Mouse (Mus musculus) CH12.LX (cell line): ENCODE data around the gene Gcnt2. TPM values are rescaled to one million over a fixed set of nuclear protein-coding genes. Genes with fewer than 3 reads are reported as not detected.

ENCODE experiments used
- DNase-seq: peaks from one replicate; pipeline ENCODE4 v3.0.0-alpha.2; 2013; ENCODE audit errors: extremely low read depth
- H3K27ac ChIP-seq: 2 replicates; pipeline ENCODE4 v1.5.1; 2012; ENCODE audit warnings: low read depth, mild to moderate bottlenecking, control low read depth, moderate library complexity; ENCODE audit not compliant: insufficient read depth
- H3K27me3 ChIP-seq: replicated peaks from 2 replicates; pipeline ENCODE3; 2012; ENCODE audit warnings: inconsistent platforms
- H3K36me3 ChIP-seq, 2 experiments: replicated peaks in 1 of 2; 2 replicates each; pipeline versions ENCODE3 to v1.6.1; 2012; ENCODE audit warnings: inconsistent platforms in 1 of 2, low read length in 1 of 2, mild to moderate bottlenecking in 1 of 2, mixed read lengths in 1 of 2, moderate library complexity in 1 of 2; ENCODE audit not compliant: control insufficient read depth in 1 of 2, insufficient read depth in 1 of 2
- H3K4me1 ChIP-seq, 2 experiments: 2 replicates each; pipeline ENCODE4 v1.6.1; 2012; ENCODE audit warnings: inconsistent platforms in 1 of 2, moderate library complexity in 1 of 2; ENCODE audit not compliant: insufficient read depth in 2 of 2, control insufficient read depth in 1 of 2
- H3K4me2 ChIP-seq: 2 replicates; pipeline ENCODE4 v1.6.1; 2012; ENCODE audit warnings: low read depth, mild to moderate bottlenecking, control low read depth; ENCODE audit not compliant: poor library complexity, insufficient read depth, severe bottlenecking
- H3K4me3 ChIP-seq, 3 experiments: fragments of 150-350 bp in 1 of 3; sonication (generic) in 1 of 3; replicated peaks in 1 of 3; 2 replicates each; pipeline versions ENCODE3 to v1.5.1; 2011 to 2012; ENCODE audit warnings: low read depth in 2 of 3, low read length in 2 of 3, mild to moderate bottlenecking in 2 of 3, moderate library complexity in 2 of 3, control low read depth in 1 of 3, improper control_type of control experiment in 1 of 3, inconsistent platforms in 1 of 3, mixed read lengths in 1 of 3; ENCODE audit not compliant: poor library complexity in 1 of 3
- H3K79me2 ChIP-seq: replicated peaks from 2 replicates; pipeline ENCODE4 v1.6.1; 2012; ENCODE audit warnings: mild to moderate bottlenecking, moderate library complexity; ENCODE audit not compliant: control insufficient read depth, poor library complexity, insufficient read depth, severe bottlenecking; ENCODE audit errors: extremely low read depth
- H3K9ac ChIP-seq: 2 replicates; pipeline ENCODE4 v1.6.1; 2012; ENCODE audit warnings: low read depth, mild to moderate bottlenecking, control low read depth, moderate library complexity; ENCODE audit not compliant: insufficient read depth
- H3K9me3 ChIP-seq: replicated peaks from 2 replicates; pipeline ENCODE3; 2012; ENCODE audit warnings: low read length, inconsistent platforms, mixed read lengths
- CHD1 ChIP-seq: IDR thresholded peaks from 2 replicates; pipeline ENCODE4 v1.6.1; 2012; ENCODE audit warnings: low read depth, low read length, improper control_type of control experiment, inconsistent platforms
- CHD2 ChIP-seq: IDR thresholded peaks from 2 replicates; pipeline ENCODE4 v1.6.1; 2011; ENCODE audit warnings: low read length, improper control_type of control experiment
- ELF1 ChIP-seq: IDR thresholded peaks from 2 replicates; pipeline ENCODE4 v1.6.1; 2014; ENCODE audit warnings: low read depth, mild to moderate bottlenecking, inconsistent platforms, low read length, improper control_type of control experiment
- ETS1 ChIP-seq: conservative IDR thresholded peaks from 2 replicates; pipeline ENCODE4 v1.6.1; 2012; ENCODE audit warnings: low read depth, mild to moderate bottlenecking, inconsistent platforms, low read length, improper control_type of control experiment, moderate library complexity
- GABPA ChIP-seq: IDR thresholded peaks from 2 replicates; pipeline ENCODE4 v1.6.1; 2012; ENCODE audit warnings: low read depth, low read length, improper control_type of control experiment, inconsistent platforms; ENCODE audit not compliant: insufficient replicate concordance
- IRF4 ChIP-seq: IDR thresholded peaks from 2 replicates; pipeline ENCODE4 v1.6.1; 2014; ENCODE audit warnings: low read depth, mild to moderate bottlenecking, inconsistent platforms, low read length, improper control_type of control experiment
- JUND ChIP-seq: conservative IDR thresholded peaks from 2 replicates; pipeline ENCODE4 v1.6.1; 2011; ENCODE audit warnings: low read depth, low read length, improper control_type of control experiment
- MAZ ChIP-seq: IDR thresholded peaks from 2 replicates; pipeline ENCODE4 v1.6.1; 2012; ENCODE audit warnings: low read depth, mild to moderate bottlenecking, inconsistent platforms, low read length, improper control_type of control experiment, moderate library complexity
- MEF2A ChIP-seq: IDR thresholded peaks from 2 replicates; pipeline ENCODE4 v1.6.1; 2014; ENCODE audit warnings: low read depth, mild to moderate bottlenecking, inconsistent platforms, low read length, improper control_type of control experiment, borderline replicate concordance
- MYC ChIP-seq: IDR thresholded peaks from 2 replicates; pipeline ENCODE4 v1.6.1; 2011; ENCODE audit warnings: low read depth, mild to moderate bottlenecking, improper control_type of control experiment, low read length
- NELFE ChIP-seq: IDR thresholded peaks from 2 replicates; pipeline ENCODE4 v1.6.1; 2011; ENCODE audit warnings: low read depth, low read length, improper control_type of control experiment
- RAD21 ChIP-seq: IDR thresholded peaks from 2 replicates; pipeline ENCODE4 v1.6.1; 2011; ENCODE audit warnings: low read depth, mild to moderate bottlenecking, low read length, improper control_type of control experiment, moderate library complexity
- TBP ChIP-seq: conservative IDR thresholded peaks from 2 replicates; pipeline ENCODE4 v1.6.1; 2011; ENCODE audit warnings: low read depth, low read length, improper control_type of control experiment
- ZC3H11A ChIP-seq: IDR thresholded peaks from 2 replicates; pipeline ENCODE4 v1.6.1; 2012; ENCODE audit warnings: low read depth, mild to moderate bottlenecking, inconsistent platforms, low read length, improper control_type of control experiment
- ZKSCAN1 ChIP-seq: IDR thresholded peaks from 2 replicates; pipeline ENCODE4 v1.6.1; 2012; ENCODE audit warnings: low read depth, inconsistent platforms, low read length, improper control_type of control experiment, borderline replicate concordance
- ZNF384 ChIP-seq: IDR thresholded peaks from 2 replicates; pipeline ENCODE4 v1.6.1; 2012; ENCODE audit warnings: low read depth, low read length, improper control_type of control experiment, inconsistent platforms
- dilution Hi-C: fragments of 300-500 bp; cut with MboI; formaldehyde crosslinking; loops from 2 replicates; pipeline ENCODE4 v1.14.3; 2020; ENCODE audit warnings: low sequenced_read_pairs; ENCODE audit not compliant: extremely low pct_unique_long_range_greater_than_20kb, extremely low pct_ligation_motif_present
- in situ Hi-C: fragments of 300-500 bp; cut with MboI; formaldehyde crosslinking; loops from 3 replicates; pipeline ENCODE4 v1.14.3; 2019; ENCODE audit warnings: low sequenced_read_pairs, low pct_ligation_motif_present, low pct_unique_long_range_greater_than_20kb, mixed read lengths
- polyA plus RNA-seq: library from polyadenylated mRNA; unstranded; fragments of >175 nt; gene quantifications from 2 replicates; pipeline ENCODE4 v1.2.1, GENCODE M21; 2012; ENCODE audit warnings: low read depth; ENCODE audit not compliant: insufficient read length
- total RNA-seq, 2 experiments: library from RNA; depleted of rRNA; stranded (reverse); fragments of 300-350 nt in 1 of 2; fragments of >200 nt in 1 of 2; gene quantifications; 2 replicates each; pipeline ENCODE4 v1.2.3; 2012 to 2014

Gcnt2 gene
- total and polyA plus RNA-seq, 3 experiments: not detected

- Histone ChIP-seq H3K27me3 (no peaks in the 10 kb centered on the region), H3K36me3 (no peaks in the 10 kb centered on the region), H3K4me1 (peaks cover 3 to 14% of the 10 kb centered on the region in 2 experiments; a peak in 2 of 4 replicates), H3K4me3 (no peak overlapping the region), H3K9ac (no peak overlapping the region), H3K79me2 (no peaks in the 10 kb centered on the region), H3K9me3 (no peaks in the 10 kb centered on the region), H3K4me2 (no peak overlapping the region), H3K27ac (no peak overlapping the region)
- in situ Hi-C loops: no loop called here
- DNase-seq: no peak
- dilution Hi-C loops: no loop called here
- TF ChIP-seq RAD21 (no peak), ZC3H11A (no peak), MEF2A (no peak), MAZ (no peak), CHD1 (no peak), ZKSCAN1 (no peak)
These were observed 39.1 kb downstream of the Gcnt2 start for GRCm38 (mm10) chr13:40898698-40899097.

- H3K27me3 ChIP-seq: no peaks in the 10 kb centered on the region
- no peak for DNase-seq
- dilution Hi-C loops (no loop called here), in situ Hi-C loops (no loop called here)
- peaks cover 3 to 17% of the 10 kb centered on the region in 2 experiments; a peak in 2 of 4 replicates for H3K4me1 ChIP-seq
- no peak overlapping the region for H3K4me3 ChIP-seq
- no peak overlapping the region for H3K4me2 ChIP-seq
- H3K9ac ChIP-seq: no peak overlapping the region
- TF ChIP-seq IRF4: no peak
- no peak for TF ChIP-seq JUND
- no peak for TF ChIP-seq ZC3H11A
- TF ChIP-seq TBP: no peak
- no peak for TF ChIP-seq CHD2
- no peaks in the 10 kb centered on the region for H3K36me3 ChIP-seq
- H3K27ac ChIP-seq: no peak overlapping the region
- H3K79me2 ChIP-seq: no peaks in the 10 kb centered on the region
- H3K9me3 ChIP-seq: no peaks in the 10 kb centered on the region
These were observed 39.9 kb downstream of the Gcnt2 start for GRCm38 (mm10) chr13:40899349-40899993.

- dilution Hi-C loops: no loop called here
These were observed 40.7 kb downstream of the Gcnt2 start for GRCm38 (mm10) chr13:40899994-40900970.

More at GRCm38 (mm10) chr13:40899994-40900970, 40.7 kb downstream of the Gcnt2 start:
- H3K79me2 ChIP-seq: no peaks in the 10 kb centered on the region
- H3K9me3 ChIP-seq: no peaks in the 10 kb centered on the region
- TF ChIP-seq RAD21 (no peak), ZKSCAN1 (no peak), NELFE (no peak), ZNF384 (no peak), ZC3H11A (no peak), GABPA (no peak), ELF1 (no peak), IRF4 (no peak), JUND (no peak), MYC (no peak), ETS1 (no peak)
- no peaks in the 10 kb centered on the region for H3K27me3 ChIP-seq
- no peak overlapping the region for H3K4me3 ChIP-seq
- no peak overlapping the region for H3K27ac ChIP-seq
- no peak for DNase-seq
- H3K9ac ChIP-seq: no peak overlapping the region
- H3K36me3 ChIP-seq: no peaks in the 10 kb centered on the region
- peaks cover 3 to 23% of the 10 kb centered on the region in 2 experiments; a peak in 2 of 4 replicates for H3K4me1 ChIP-seq
- H3K4me2 ChIP-seq: no peak overlapping the region
- in situ Hi-C loops: no loop called here
